Mouse (Mus musculus) embryonic stem cell, embryonic (primary cell): Measurements from ENCODE around the gene Ccdc188.

Experiments
- CTCF ChIA-PET, 4 experiments: fragments of 300-600 bp in 2 of 4; fragments of 350-600 bp in 2 of 4; sonication (Branson Sonifier 250); formaldehyde crosslinking; loops; one replicate each; lab custom pipeline; 2022; ENCODE audit warnings: inconsistent platforms in 2 of 4; lab: Charles Lee
- POLR2A ChIA-PET, 4 experiments: fragments of 300-600 bp in 2 of 4; fragments of 350-600 bp in 2 of 4; sonication (Branson Sonifier 250); formaldehyde crosslinking; loops; one replicate each; lab custom pipeline; 2022; ENCODE audit warnings: antibody characterized with exemption in 4 of 4, inconsistent platforms in 1 of 4; lab: Charles Lee

Ccdc188 gene

GRCm38 (mm10) chr16:18236676-18237501, 19.2 kb downstream of the Ccdc188 start:
- POLR2A ChIA-PET = interaction anchor here (0.7 to 5.2 kb wide), 37 partner anchors 8 to 345 kb away, joined by 3 to 154 read pairs (median 5); partner anchors contain the start of genes Ranbp1 (in 4 of the 4), Trmt2a (in 4 of the 4), Ccdc188 (in 2 of the 4) and Gm20518 (in 2 of the 4)
- CTCF ChIA-PET = interaction anchor here in 2 of 4 experiments (1.2 kb wide), 2 partner anchors 11 to 31 kb away, joined by 4 read pairs; partner anchors contain the start of genes Ranbp1 (in 1 of the 2) and Trmt2a (in 1 of the 2)

- ChIA-PET CTCF (interaction anchor here in 1 of 4 experiments (0.9 kb wide), 1 partner anchor 63 kb away, joined by 3 read pairs; no protein-coding TSS in a partner anchor), POLR2A (interaction anchor here (0.8 to 17.2 kb wide), 14 partner anchors 9 to 152 kb away, joined by 3 to 613 read pairs (median 4); partner anchors contain the start of genes Gm49776 (in 2 of the 4), Dgcr8 (in 1 of the 4), Ranbp1 (in 1 of the 4) and Trmt2a (in 1 of the 4))
These were observed 23.9 kb downstream of the Ccdc188 start for GRCm38 (mm10) chr16:18241581-18241980.

GRCm38 (mm10) chr16:18247521-18248399, 30.1 kb downstream of the Ccdc188 start:
- ChIA-PET POLR2A (interaction anchor here (0.6 to 35.9 kb wide), 79 partner anchors 1 to 683 kb away, joined by 3 to 613 read pairs (median 5); partner anchors contain the start of genes Zdhhc8 (in 4 of the 4), Cdc45 (in 2 of the 4), Slc25a1 (in 2 of the 4) and Ufd1 (in 2 of the 4)), CTCF (interaction anchor here in 3 of 4 experiments (0.6 to 1.4 kb wide), 4 partner anchors 11 to 36 kb away, joined by 4 read pairs; no protein-coding TSS in a partner anchor)

- ChIA-PET CTCF (interaction anchor here in 3 of 4 experiments (0.6 to 1.4 kb wide), 4 partner anchors 12 to 37 kb away, joined by 4 read pairs; no protein-coding TSS in a partner anchor), POLR2A (interaction anchor here (0.6 to 35.9 kb wide), 84 partner anchors 2 to 628 kb away, joined by 3 to 613 read pairs (median 4); partner anchors contain the start of genes Zdhhc8 (in 4 of the 4), 2510002D24Rik (in 2 of the 4), Cdc45 (in 2 of the 4) and Gm28539 (in 2 of the 4))
These were observed 31.0 kb downstream of the Ccdc188 start, which contains the start of the genes Trmt2a and Ranbp1 for GRCm38 (mm10) chr16:18248433-18249363. Gene Trmt2a (plus strand): TSS chr16:18248679. Gene Ranbp1 (minus strand): TSS chr16:18248732.

GRCm38 (mm10) chr16:18249364-18249967, 31.8 kb downstream of the Ccdc188 start:
- ChIA-PET POLR2A (interaction anchor here (0.5 to 35.9 kb wide), 46 partner anchors 3 to 628 kb away, joined by 3 to 613 read pairs (median 5); partner anchors contain the start of genes Zdhhc8 (in 3 of the 4), Cdc45 (in 2 of the 4), Ufd1 (in 2 of the 4) and Dgcr8 (in 1 of the 4)), CTCF (no interaction called here)

- ChIA-PET CTCF (no interaction called here), POLR2A (interaction anchor here (0.6 to 35.9 kb wide), 17 partner anchors 4 to 562 kb away, joined by 3 to 613 read pairs (median 16); partner anchors contain the start of genes Zdhhc8 (in 3 of the 4), Cdc45 (in 1 of the 4), Dgcr8 (in 1 of the 4) and Gm49776 (in 1 of the 4))
These were observed 32.6 kb downstream of the Ccdc188 start for GRCm38 (mm10) chr16:18250231-18250630.

- CTCF ChIA-PET = no interaction called here
These were observed 33.4 kb downstream of the Ccdc188 start for GRCm38 (mm10) chr16:18250828-18251790.

GRCm38 (mm10) chr16:18252736-18253135, 35.1 kb downstream of the Ccdc188 start:
- POLR2A ChIA-PET = interaction anchor here in 2 of 4 experiments (1.0 to 35.9 kb wide), 7 partner anchors 6 to 37 kb away, joined by 3 to 613 read pairs (median 8); partner anchors contain the start of genes Gm49776 (in 1 of the 2), Ranbp1 (in 1 of the 2), Trmt2a (in 1 of the 2) and Zdhhc8 (in 1 of the 2)
- CTCF ChIA-PET = no interaction called here

More at GRCm38 (mm10) chr16:18250828-18251790, 33.4 kb downstream of the Ccdc188 start:
- POLR2A ChIA-PET = interaction anchor here (1.0 to 35.9 kb wide), 12 partner anchors 5 to 37 kb away, joined by 3 to 613 read pairs (median 15); partner anchors contain the start of genes Zdhhc8 (in 3 of the 4), Dgcr8 (in 1 of the 4), Gm49776 (in 1 of the 4) and Ranbp1 (in 1 of the 4)

- ChIA-PET CTCF (no interaction called here), POLR2A (interaction anchor here in 1 of 4 experiments (1.8 to 35.9 kb wide), 4 partner anchors 7 to 34 kb away, joined by 5 to 613 read pairs (median 310); partner anchors contain the start of genes Gm49776, Ranbp1 and Trmt2a)
These were observed 36.2 kb downstream of the Ccdc188 start for GRCm38 (mm10) chr16:18253866-18254265.

- ChIA-PET POLR2A (interaction anchor here in 2 of 4 experiments (0.6 to 35.9 kb wide), 6 partner anchors 10 to 134 kb away, joined by 3 to 613 read pairs (median 5); partner anchors contain the start of genes Ranbp1 (in 1 of the 2) and Trmt2a (in 1 of the 2)), CTCF (interaction anchor here in 1 of 4 experiments (1.2 kb wide), 1 partner anchor 10 kb away, joined by 3 read pairs; no protein-coding TSS in a partner anchor)
These were observed 40.5 kb downstream of the Ccdc188 start, which contains the start of gene Gm49776 for GRCm38 (mm10) chr16:18258221-18258620. Gene Gm49776 (minus strand): TSS chr16:18258321.

GRCm38 (mm10) chr16:18265024-18265423, 47.3 kb downstream of the Ccdc188 start:
- ChIA-PET CTCF (interaction anchor here in 1 of 4 experiments (0.6 kb wide), 3 partner anchors 58 to 550 kb away, joined by 3 to 5 read pairs (median 4); no protein-coding TSS in a partner anchor), POLR2A (interaction anchor here in 3 of 4 experiments (0.6 to 35.9 kb wide), 8 partner anchors 8 to 176 kb away, joined by 3 to 613 read pairs (median 3); partner anchors contain the start of genes Ranbp1 (in 1 of the 3) and Trmt2a (in 1 of the 3))

- ChIA-PET CTCF (interaction anchor here (0.6 to 1.8 kb wide), 23 partner anchors 9 to 419 kb away, joined by 3 to 15 read pairs (median 4); partner anchors contain the start of genes Arvcf (in 1 of the 4), Gm49776 (in 1 of the 4), Ranbp1 (in 1 of the 4) and Trmt2a (in 1 of the 4)), POLR2A (interaction anchor here (0.6 to 35.9 kb wide), 27 partner anchors 9 to 423 kb away, joined by 3 to 613 read pairs (median 4); partner anchors contain the start of genes Ranbp1 (in 4 of the 4), Trmt2a (in 4 of the 4), Dgcr8 (in 1 of the 4) and Gm49776 (in 1 of the 4))
These were observed 50.5 kb downstream of the Ccdc188 start for GRCm38 (mm10) chr16:18268182-18268581.
